Mouse (Mus musculus): ENCODE results near the gene Mgp.

The Mgp gene

GRCm38 (mm10) chr6:136852348-136852747 is 23.3 kb downstream of the Mgp start:
- no peak for DNase-seq (ENCODE audit: low spot score in 2 of 2)

- DNase-seq (ENCODE audit: low spot score in 2 of 2), result no peak
Observed at GRCm38 (mm10) chr6:136850267-136850666, 25.4 kb downstream of the Mgp start.

GRCm38 (mm10) chr6:136848971-136849370 is 26.7 kb downstream of the Mgp start:
- DNase-seq (ENCODE audit: low spot score in 2 of 2), result no peak

DNA sequence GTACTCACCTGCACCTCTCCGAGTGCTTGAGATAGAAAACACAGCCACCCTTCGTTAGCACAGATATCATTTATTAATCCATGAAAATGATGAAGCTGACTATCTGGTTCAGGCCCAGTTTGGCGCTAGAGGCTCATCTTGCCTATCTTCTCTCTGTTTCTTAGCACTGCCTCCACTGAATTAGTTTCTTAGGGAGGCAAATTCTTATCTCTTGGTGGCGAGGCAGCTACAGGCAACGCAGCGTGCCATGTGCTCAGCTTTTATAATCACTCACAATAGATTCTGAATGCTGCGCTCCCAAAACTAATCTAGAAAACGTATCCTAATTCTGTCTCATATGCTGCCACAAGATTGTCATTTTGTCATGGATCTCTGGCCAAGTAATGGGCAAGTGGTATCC is 27.2 kb downstream of the Mgp start:
- no peak for DNase-seq (ENCODE audit: low spot score in 2 of 2)

- DNase-seq (ENCODE audit: low spot score in 2 of 2), result peak in 1 of 2 experiments; percentile 12
Observed at GRCm38 (mm10) chr6:136847790-136848189, 27.8 kb downstream of the Mgp start.

GRCm38 (mm10) chr6:136847267-136847666 is 28.4 kb downstream of the Mgp start:
- DNase-seq (ENCODE audit: low spot score in 2 of 2), result no peak

- DNase-seq (ENCODE audit: low spot score in 2 of 2), result no peak
Observed at GRCm38 (mm10) chr6:136845706-136846480, 29.7 kb downstream of the Mgp start.

- no peak for DNase-seq (ENCODE audit: low spot score in 2 of 2)
Observed at GRCm38 (mm10) chr6:136844903-136845302, 30.7 kb downstream of the Mgp start.

DNA sequence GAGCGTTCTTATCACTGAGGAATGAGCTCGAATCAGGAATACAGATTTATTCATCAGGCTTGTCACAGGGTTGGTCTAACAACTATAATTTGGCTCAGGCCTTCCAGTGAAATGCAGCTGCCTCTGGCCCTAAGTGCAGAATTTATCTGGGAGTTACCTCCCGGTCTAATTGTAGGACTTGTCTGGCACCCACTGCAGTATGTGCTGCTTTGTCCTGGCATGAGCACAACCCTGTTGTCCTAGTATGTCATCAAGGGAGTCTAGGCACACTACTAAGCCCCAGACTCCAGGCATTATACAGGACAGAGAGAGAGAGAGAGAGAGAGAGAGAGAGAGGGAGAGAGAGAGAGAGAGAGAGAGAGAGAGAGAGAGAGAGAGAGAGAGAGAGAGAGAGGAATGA is 38.3 kb downstream of the Mgp start:
- DNase-seq (ENCODE audit: low spot score in 2 of 2), result no peak

- DNase-seq (ENCODE audit: low spot score in 2 of 2), result no peak
Observed at GRCm38 (mm10) chr6:136835352-136835751, 40.3 kb downstream of the Mgp start, which contains the start of gene Smco3. Gene Smco3, minus strand, starts transcription at chr6:136835452.

GRCm38 (mm10) chr6:136831712-136832111 is 43.9 kb downstream of the Mgp start:
- no peak for DNase-seq (ENCODE audit: low spot score in 2 of 2)

DNA sequence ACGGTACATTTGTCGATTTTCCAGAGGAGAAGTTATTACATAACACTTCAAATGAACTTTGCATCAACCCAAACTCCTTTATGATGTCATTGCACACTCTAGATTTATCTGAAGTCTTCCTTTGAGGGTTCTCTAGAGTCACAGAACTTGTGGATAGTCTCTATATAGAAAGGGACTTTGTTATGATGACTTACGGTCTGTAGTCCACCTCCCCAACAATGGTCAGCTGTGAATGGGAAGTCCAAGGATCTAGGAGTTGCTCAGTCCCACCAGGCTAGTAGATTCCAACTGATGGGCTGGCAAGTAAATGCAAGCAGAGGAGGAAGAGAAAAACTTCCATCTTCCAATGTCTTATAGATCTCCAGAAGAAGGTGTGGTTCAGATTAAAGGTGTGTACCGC is 46.9 kb downstream of the Mgp start:
- no peak for DNase-seq (ENCODE audit: low spot score in 2 of 2)

DNA sequence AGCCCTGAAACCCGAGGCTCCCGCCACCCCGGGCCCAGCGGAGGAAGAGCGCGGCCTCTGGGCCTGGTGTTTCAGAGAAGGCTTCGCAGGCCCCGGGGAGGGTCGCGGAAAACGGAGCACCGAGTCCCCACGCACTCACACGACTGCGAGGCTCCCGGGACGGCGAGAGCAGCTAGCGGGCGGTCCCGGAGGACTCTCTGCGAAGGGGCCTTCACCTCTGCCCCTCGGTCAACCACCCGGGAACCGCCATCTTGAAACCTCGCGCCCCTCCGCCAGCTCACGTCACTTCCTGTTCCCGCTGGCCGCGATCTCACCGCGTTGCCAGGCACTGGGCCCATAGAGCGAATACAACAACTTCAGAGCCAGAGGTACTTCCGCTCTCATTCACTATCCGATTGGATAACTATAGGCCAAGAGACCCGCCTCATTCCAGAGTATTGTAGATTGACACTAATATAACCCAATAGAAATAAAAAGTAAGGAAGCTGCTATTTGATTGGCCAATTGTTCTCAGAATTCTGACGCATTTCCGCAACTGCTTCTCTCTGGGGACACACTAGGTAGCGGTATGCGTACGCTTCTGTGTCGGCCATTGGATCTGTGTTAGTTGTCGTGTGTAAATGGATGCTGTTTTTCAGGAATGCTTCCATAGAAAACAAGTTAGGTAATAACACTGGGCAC is 47.6 kb downstream of the Mgp start, which contains the start of gene Wbp11:
Wbp11 (minus strand) TSS at position 353 of the 681 bp plus-strand sequence.
- DNase-seq (ENCODE audit: low spot score in 2 of 2), result peak; percentile 96 to 97

- DNase-seq (ENCODE audit: low spot score in 2 of 2), result no peak
Observed at GRCm38 (mm10) chr6:136827516-136827880, 48.1 kb downstream of the Mgp start, which contains the start of gene BC049715. Gene BC049715, plus strand, starts transcription at chr6:136827626.

GRCm38 (mm10) chr6:136827116-136827515 is 48.5 kb downstream of the Mgp start:
- no peak for DNase-seq (ENCODE audit: low spot score in 2 of 2)

DNA sequence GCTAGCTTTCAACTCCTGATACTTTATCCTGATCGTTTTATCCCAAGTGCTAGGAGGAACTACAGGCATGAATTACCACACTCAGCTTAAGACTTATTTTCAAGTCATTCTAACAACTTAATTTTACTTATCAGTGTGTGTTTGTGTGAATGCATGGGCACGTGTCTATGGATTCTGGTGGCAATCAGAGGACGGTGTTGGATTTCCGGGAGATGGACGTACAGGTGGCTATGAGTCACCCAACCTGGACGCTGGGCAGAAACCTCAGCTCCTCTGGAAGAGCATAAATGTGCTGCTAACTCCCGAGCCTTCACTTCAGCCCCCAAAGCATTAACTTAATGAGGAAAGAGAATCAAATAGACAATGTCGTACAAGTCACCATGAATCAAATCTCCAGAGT is 50.6 kb downstream of the Mgp start:
- DNase-seq (ENCODE audit: low spot score in 2 of 2), result no peak
